Mouse (Mus musculus): ENCODE measurements around the gene Smarcd2. TPM values are rescaled to one million over a fixed set of nuclear protein-coding genes. Genes with fewer than 3 reads are reported as not detected.

The Smarcd2 gene
- total RNA-seq (2023; ENCODE audit: inconsistent age), result 144 to 162 TPM (median 152 TPM) in 4 replicates

DNA sequence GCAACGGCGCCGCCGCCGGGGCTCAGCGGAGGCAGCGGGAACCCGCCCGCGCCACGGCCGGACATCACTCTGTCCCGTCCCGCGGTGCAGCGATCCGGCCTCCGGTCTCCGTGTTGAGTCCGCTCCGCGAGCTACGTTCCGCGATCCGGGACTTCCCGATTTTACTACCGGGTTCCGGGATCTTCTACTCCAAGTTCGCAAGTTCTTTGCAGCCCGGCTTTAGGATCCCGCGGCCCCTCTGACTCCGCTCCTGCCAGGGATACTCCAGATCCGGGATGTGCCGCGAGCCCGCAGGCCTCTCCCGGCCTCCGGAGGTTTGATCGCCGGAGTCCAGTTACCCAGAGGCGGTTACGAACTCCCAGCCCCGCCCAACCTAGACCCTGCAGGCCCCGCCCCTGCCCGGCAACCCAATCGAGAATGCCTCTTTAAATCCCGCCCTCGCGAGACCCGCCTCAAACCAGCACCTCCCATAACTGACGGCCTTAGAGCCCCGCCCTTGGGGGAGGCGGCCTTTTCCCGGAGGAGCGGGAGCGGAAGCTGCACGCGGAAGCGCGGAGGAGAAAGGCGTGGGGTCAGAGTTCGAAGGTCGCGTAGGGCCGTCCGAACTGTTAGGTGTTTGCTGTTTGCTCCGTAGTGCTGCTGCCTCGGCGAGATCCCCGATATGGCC is at the start of gene Smarcd2:
TSS of gene Smarcd2 (minus strand) at position 329 of the 667 bp plus-strand sequence.

DNA sequence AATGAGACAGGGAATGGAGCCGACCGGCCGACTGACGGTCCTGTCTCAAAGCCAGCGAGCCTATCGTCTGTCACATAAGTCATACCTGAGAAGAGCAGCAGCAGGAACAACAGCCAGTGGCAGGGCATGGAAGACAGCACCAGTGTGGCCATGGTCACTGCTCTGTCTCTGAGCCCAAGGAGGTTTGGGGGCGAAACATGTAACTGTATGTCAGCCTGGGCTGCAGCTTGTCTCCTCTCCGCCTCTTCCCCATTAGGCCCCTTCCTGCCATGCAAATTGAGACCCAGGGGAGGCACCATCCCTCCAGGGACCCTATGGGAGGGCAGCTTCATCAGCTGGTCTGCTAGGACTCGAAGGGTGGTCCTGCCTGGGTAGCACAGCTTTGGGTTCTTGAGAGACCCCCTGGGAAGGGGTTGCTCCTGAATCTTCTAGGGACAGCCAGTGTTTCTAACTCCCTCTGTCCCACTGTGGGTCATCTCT is 41.6 kb upstream of the Smarcd2 start, which contains the start of gene Cd79b:
TSS of gene Cd79b (minus strand) at position 430 of the 480 bp plus-strand sequence.

DNA sequence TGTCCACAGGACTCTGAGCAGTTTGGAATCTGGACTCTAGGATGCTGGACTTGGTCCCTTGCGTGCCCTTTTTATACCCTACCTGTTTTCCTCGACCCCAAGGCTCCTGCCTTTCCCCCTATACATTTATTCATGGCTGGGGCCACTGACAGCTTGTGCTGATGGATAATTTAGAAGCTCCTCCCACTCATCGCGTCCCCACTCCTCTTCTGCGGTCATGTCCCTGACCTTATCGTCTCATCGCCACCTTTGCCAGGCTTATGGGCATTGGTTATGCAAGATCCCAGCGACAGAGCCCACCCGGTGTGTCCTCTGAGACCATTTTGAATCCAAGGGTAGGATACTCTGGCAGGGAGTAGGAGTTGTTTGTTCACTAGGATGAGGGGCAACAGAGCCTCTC is 29.0 kb upstream of the Smarcd2 start, which contains the start of gene Gh:
TSS of gene Gh (minus strand) at position 101 of the 400 bp plus-strand sequence.

DNA sequence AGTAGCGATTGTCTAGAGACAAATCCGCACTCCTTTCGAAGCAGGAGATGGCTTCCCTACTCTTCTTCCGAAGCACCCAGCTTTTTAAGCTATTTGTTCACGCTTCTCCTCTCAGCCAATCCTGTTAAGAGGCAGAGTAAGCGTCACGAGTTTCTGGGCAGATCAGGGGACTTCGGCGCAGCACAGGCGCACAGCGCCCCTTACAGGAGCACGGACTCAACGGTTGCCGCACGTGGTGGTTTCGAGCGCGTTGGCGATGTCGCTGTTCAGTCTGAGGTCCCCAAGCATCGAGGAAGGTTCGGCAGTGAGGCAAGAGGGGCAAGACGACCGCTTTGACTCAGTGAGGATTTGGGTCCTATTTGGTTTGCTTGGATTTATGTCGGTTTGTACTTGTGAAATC is 3.7 kb upstream of the Smarcd2 start, which contains the start of gene Tcam1:
TSS of gene Tcam1 (plus strand) at position 219 of the 400 bp plus-strand sequence.

DNA sequence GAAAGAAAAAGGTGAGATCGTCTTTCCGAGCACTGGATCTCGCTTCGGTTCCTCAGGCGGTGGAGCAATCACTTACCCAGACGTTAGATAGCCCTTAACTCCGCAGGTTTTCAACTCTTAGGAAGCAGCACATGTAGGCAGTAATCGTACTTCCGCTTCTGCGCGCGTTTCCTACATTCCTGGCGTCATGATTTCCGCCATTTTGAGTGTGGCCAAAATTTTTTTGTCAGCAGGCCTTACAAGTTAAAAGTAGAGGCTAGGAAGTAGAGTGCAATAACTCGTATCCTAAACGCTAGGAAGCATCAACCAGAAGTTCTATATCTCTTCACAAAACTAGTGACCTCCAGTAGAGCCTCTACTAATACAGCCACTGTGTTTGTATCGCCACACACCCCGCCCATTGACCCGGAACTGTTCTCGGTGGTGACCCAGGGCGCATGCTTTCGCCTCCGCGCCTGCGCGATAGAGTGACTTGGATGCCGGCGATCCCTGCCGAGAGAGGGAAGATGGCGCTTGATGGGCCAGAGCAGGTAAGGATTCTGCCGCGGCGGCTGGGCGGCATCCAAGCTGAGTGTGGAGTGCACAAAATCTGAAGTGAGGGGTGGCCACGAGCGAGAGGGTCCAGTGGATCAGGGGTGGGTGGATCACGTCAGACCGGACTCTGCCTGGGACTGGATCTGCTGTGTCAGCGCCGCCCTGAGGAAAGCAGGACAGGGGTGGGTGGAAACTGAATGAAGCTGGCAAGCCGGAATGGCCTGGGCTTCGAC is 16.9 kb downstream of the Smarcd2 start, which contains the start of the genes Ftsj3 and Psmc5:
TSS of gene Ftsj3 (minus strand) at position 395 of the 767 bp plus-strand sequence.
TSS of gene Psmc5 (plus strand) at position 470 of the 767 bp plus-strand sequence.

DNA sequence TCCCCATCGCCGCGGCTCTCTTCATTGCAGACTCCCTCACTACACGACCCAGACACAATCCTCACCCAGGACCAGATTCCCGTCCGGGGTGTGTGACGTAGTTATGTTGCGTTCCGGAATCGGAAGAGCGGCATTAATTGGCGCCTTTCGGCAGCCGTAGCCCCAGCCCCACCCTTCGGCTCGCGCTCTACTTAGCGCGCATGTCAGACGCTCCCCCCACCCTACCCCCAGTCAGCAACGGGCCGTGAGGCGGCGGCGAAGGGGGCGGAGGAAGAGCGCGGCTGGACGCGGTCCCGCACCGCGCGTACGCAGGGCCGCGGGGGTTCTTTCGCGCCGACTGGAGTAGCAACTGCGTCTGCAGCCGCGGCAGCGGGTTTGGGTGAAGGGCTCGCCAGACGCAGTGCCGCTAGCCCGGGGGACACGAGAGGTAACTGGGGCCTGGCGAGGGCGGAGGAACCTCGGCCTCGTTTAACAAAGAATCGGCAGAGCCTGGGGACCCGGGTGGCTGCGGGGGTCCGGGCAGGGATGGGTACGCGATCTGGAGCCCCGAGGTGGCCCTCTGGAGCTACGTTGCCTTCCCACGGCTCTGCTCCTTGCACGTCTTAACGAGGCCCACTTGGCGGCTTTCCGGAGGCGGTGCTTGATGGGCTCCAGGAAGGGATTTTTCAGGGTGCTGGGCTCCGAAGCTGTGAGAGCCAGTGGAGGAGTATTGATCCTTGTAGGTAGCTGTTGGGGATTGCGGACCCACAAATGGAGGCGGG is 55.9 kb downstream of the Smarcd2 start, which contains the start of gene Ddx42:
TSS of gene Ddx42 (plus strand) at position 197 of the 761 bp plus-strand sequence.

DNA sequence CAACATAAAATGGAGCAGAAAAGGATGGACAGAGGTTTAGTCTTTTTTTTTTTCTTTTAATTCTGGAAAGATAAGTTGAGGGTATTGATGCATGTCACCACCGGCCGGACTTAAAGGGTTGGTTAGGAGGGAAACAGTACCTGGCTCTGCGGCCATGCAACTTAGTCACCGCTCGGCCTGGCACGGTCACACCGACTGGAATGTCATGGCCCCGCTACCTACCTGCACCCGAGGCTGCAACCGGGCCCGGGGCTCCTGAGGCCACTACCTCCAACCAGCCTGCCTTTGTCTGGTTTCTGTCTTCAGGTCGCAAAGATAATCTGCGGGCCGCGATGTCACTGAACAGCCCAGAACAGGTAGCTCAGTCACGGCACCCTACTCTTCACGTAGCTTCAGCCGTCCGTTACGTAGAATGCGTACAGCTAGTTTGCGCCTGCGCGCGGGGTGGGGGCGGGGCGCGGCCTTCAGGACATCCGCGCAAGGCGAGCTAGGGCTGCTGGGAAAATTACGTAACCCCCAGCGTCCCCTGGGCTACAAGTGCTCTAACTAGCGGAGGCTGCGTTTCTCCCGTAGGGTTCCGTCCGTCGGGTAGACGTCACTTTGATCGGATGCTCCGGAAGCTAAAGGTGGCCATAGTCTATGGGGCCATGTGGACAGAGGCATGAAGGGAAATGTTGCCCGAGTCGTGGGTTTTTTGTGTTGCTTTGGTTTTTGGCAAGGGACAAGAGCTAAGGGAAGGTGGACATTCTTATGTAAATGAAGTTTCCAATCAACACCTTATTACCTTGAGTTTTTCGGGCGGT is 56.6 kb downstream of the Smarcd2 start, which contains the start of gene Ccdc47:
TSS of gene Ccdc47 (minus strand) at position 418 of the 803 bp plus-strand sequence.

Other genes with a start within 250 kb of the Smarcd2 start
- gene Dcaf7, start 236.1 kb downstream of the Smarcd2 start, total RNA-seq (2023; ENCODE audit: inconsistent age), result 72.4 to 74.5 TPM (median 73.0 TPM) in 4 replicates
- 5.2 to 8.4 TPM (median 7.6 TPM) in 4 replicates for gene Taco1, start 206.9 kb downstream of the Smarcd2 start, total RNA-seq (2023; ENCODE audit: inconsistent age)
- 124 to 129 TPM (median 126 TPM) in 4 replicates for gene Map3k3, start 188.4 kb downstream of the Smarcd2 start, total RNA-seq (2023; ENCODE audit: inconsistent age)
- gene Gm10840, start 112.1 kb downstream of the Smarcd2 start, total RNA-seq (2023; ENCODE audit: inconsistent age), result 5.4 to 8.3 TPM (median 7.5 TPM) in 4 replicates
- gene Limd2, start 112.1 kb downstream of the Smarcd2 start, total RNA-seq (2023; ENCODE audit: inconsistent age), result 461 to 507 TPM (median 495 TPM) in 4 replicates
- gene Strada, start 70.8 kb downstream of the Smarcd2 start, total RNA-seq (2023; ENCODE audit: inconsistent age), result 38.4 to 47.5 TPM (median 40.2 TPM) in 4 replicates
- 38.3 to 41.8 TPM (median 41.1 TPM) in 4 replicates for gene Ccdc47, start 56.6 kb downstream of the Smarcd2 start, total RNA-seq (2023; ENCODE audit: inconsistent age)
- gene Ddx42, start 56.0 kb downstream of the Smarcd2 start, total RNA-seq (2023; ENCODE audit: inconsistent age), result 65.5 to 75.6 TPM (median 66.4 TPM) in 4 replicates
- gene Ftsj3, start 16.9 kb downstream of the Smarcd2 start, total RNA-seq (2023; ENCODE audit: inconsistent age), result 70.2 to 79.6 TPM (median 73.7 TPM) in 4 replicates
- 53.8 to 56.1 TPM (median 55.2 TPM) in 4 replicates for gene Psmc5, start 16.8 kb downstream of the Smarcd2 start, total RNA-seq (2023; ENCODE audit: inconsistent age)
- gene Tcam1, start 3.7 kb upstream of the Smarcd2 start, total RNA-seq (2023; ENCODE audit: inconsistent age), result 0.15 to 0.39 TPM (median 0.30 TPM) in 3 of 4 replicates, not detected in the other
- 8.3 to 13.3 TPM (median 9.1 TPM) in 4 replicates for gene Gh, start 28.9 kb upstream of the Smarcd2 start, total RNA-seq (2023; ENCODE audit: inconsistent age)
- gene Cd79b, start 41.8 kb upstream of the Smarcd2 start, total RNA-seq (2023; ENCODE audit: inconsistent age), result 1,392 to 1,524 TPM (median 1,430 TPM) in 4 replicates
- gene Scn4a, start 80.3 kb upstream of the Smarcd2 start, total RNA-seq (2023; ENCODE audit: inconsistent age), result 19.4 to 26.9 TPM (median 20.8 TPM) in 4 replicates
- gene Prr29, start 92.5 kb upstream of the Smarcd2 start, total RNA-seq (2023; ENCODE audit: inconsistent age), result not detected in 4 replicates
- 79.2 to 90.0 TPM (median 84.4 TPM) in 4 replicates for gene Icam2, start 115.1 kb upstream of the Smarcd2 start, total RNA-seq (2023; ENCODE audit: inconsistent age)
- gene Ern1, start 214.9 kb upstream of the Smarcd2 start, total RNA-seq (2023; ENCODE audit: inconsistent age), result 9.8 to 12.4 TPM (median 10.6 TPM) in 4 replicates